Mouse (Mus musculus) ES-E14 (cell line): ENCODE data around the gene Cxcr2.

Experiments used
- CHD2 ChIP-seq: IDR thresholded peaks from 2 replicates; pipeline ENCODE4 v1.6.1; 2014; ENCODE audit warnings: mild to moderate bottlenecking, low read depth, low read length, inconsistent platforms
- ZC3H11A ChIP-seq: IDR thresholded peaks from 2 replicates; pipeline ENCODE4 v1.6.1; 2012; ENCODE audit warnings: low read depth, mild to moderate bottlenecking, inconsistent platforms, low read length, borderline replicate concordance

GRCm38 (mm10) chr1:74194445-74194844 is 40.7 kb downstream of the Cxcr2 start, which contains the start of gene Cxcr1:
- TF ChIP-seq ZC3H11A, result no peak
- TF ChIP-seq CHD2, result no peak
